Mouse (Mus musculus) E14TG2a.4 (cell line): Measurements from ENCODE around the gene Gm9837.

Source experiments
- CTCF ChIP-seq: conservative IDR thresholded peaks from 2 replicates; pipeline ENCODE4 v1.5.1; 2014; ENCODE audit warnings: low read length
- NANOG ChIP-seq: IDR thresholded peaks from 2 replicates; pipeline ENCODE4 v1.6.1; 2014; ENCODE audit warnings: borderline replicate concordance, low read length, mixed read lengths
- POU5F1 ChIP-seq: IDR thresholded peaks from 2 replicates; pipeline ENCODE4 v1.6.1; 2014; ENCODE audit warnings: low read length, borderline replicate concordance

- TF ChIP-seq CTCF (no peak), POU5F1 (no peak), NANOG (no peak)
These were observed 22.3 kb downstream of the Gm9837 start for GRCm38 (mm10) chr11:53447996-53448395.
